Mouse (Mus musculus) MEL (cell line): ENCODE results near the gene Cdh13.
A peak's percentile ranks its signal among the peaks of the same experiment; 100 is the strongest.
"Not testable (repeated sequence)": the region's sequence is repeated elsewhere in the genome, so short reads cannot be mapped to it uniquely, and the experiment has no call there.

Source experiments
- BHLHE40 ChIP-seq: IDR thresholded peaks from 2 replicates; pipeline ENCODE4 v1.6.1; 2012; ENCODE audit warnings: low read depth, mild to moderate bottlenecking, inconsistent platforms, low read length, improper control_type of control experiment, borderline replicate concordance
- CTCF ChIP-seq, 3 experiments: IDR thresholded peaks in 2 of 3; conservative IDR thresholded peaks in 1 of 3; 2 replicates each; pipeline ENCODE4 v1.5.1; 2011 to 2012; ENCODE audit warnings: low read length in 3 of 3, low read depth in 2 of 3, mild to moderate bottlenecking in 2 of 3, improper control_type of control experiment in 1 of 3, inconsistent platforms in 1 of 3, mixed read lengths in 1 of 3, moderate library complexity in 1 of 3; ENCODE audit not compliant: control insufficient read depth in 1 of 3, insufficient read depth in 1 of 3, poor library complexity in 1 of 3, severe bottlenecking in 1 of 3
- HCFC1 ChIP-seq: IDR thresholded peaks from 2 replicates; pipeline ENCODE4 v1.6.1; 2012; ENCODE audit warnings: low read depth, mild to moderate bottlenecking, inconsistent platforms, low read length, improper control_type of control experiment, moderate library complexity
- POLR2A ChIP-seq, 2 experiments: IDR thresholded peaks; 2 replicates each; pipeline ENCODE4 v1.6.1; 2011 to 2012; ENCODE audit warnings: low read length in 2 of 2, mild to moderate bottlenecking in 2 of 2, control low read depth in 1 of 2, improper control_type of control experiment in 1 of 2, low read depth in 1 of 2, moderate library complexity in 1 of 2; ENCODE audit not compliant: control insufficient read depth in 1 of 2, insufficient read depth in 1 of 2, poor library complexity in 1 of 2
- ZC3H11A ChIP-seq: IDR thresholded peaks from 2 replicates; pipeline ENCODE4 v1.6.1; 2012; ENCODE audit warnings: low read depth, mild to moderate bottlenecking, inconsistent platforms, low read length, improper control_type of control experiment

- TF ChIP-seq ZC3H11A; POLR2A (IDR thresholded peaks at IDR 0.05; ENCODE audit: control insufficient read depth in 1 of 2, insufficient read depth in 1 of 2, low read depth in 1 of 2, low read length in 2 of 2, poor library complexity in 1 of 2); BHLHE40; HCFC1: not testable (repeated sequence)
- TF ChIP-seq CTCF (IDR thresholded peaks at IDR 0.05 in 2 of 3, conservative IDR thresholded peaks at IDR 0.05 in 1 of 3; ENCODE audit: control insufficient read depth in 1 of 3, insufficient read depth in 1 of 3, low read depth in 2 of 3, low read length in 3 of 3, poor library complexity in 1 of 3, severe bottlenecking in 1 of 3) = peak; percentile 53 to 89 (median 63); a peak in 5 of 6 replicates
Measured at GRCm38 (mm10) chr8:119297752-119298151, 1014.2 kb downstream of the Cdh13 start.
